Mouse (Mus musculus): Measurements from ENCODE around the gene Gm12248.
A peak's percentile ranks its signal among the peaks of the same experiment; 100 is the strongest.

Gene Gm12248

GRCm38 (mm10) chr11:58093021-58093528 is at the start of gene Gm12248:
TSS of gene Gm12248 (minus strand) at chr11:58093134.
- no peak for DNase-seq

GRCm38 (mm10) chr11:58139466-58139865 is 46.5 kb upstream of the Gm12248 start:
- DNase-seq, result no peak

- DNase-seq, result no peak
These were observed 45.9 kb upstream of the Gm12248 start for GRCm38 (mm10) chr11:58138821-58139220.

GRCm38 (mm10) chr11:58136677-58137076 is 43.7 kb upstream of the Gm12248 start:
- DNase-seq, result no peak

GRCm38 (mm10) chr11:58135296-58135695 is 42.4 kb upstream of the Gm12248 start:
- DNase-seq, result no peak

- no peak for DNase-seq
These were observed 41.9 kb upstream of the Gm12248 start for GRCm38 (mm10) chr11:58134869-58135268.

GRCm38 (mm10) chr11:58132026-58132425 is 39.1 kb upstream of the Gm12248 start:
- no peak for DNase-seq

GRCm38 (mm10) chr11:58129302-58129843 is 36.4 kb upstream of the Gm12248 start:
- DNase-seq, result no peak

- no peak for DNase-seq
These were observed 34.6 kb upstream of the Gm12248 start for GRCm38 (mm10) chr11:58127544-58127943.

GRCm38 (mm10) chr11:58126397-58127160 is 33.6 kb upstream of the Gm12248 start:
- DNase-seq, result peak; percentile 66 to 74

- no peak for DNase-seq
These were observed 32.1 kb upstream of the Gm12248 start for GRCm38 (mm10) chr11:58125021-58125420.

GRCm38 (mm10) chr11:58123711-58124110 is 30.8 kb upstream of the Gm12248 start:
- DNase-seq, result peak; percentile 50 to 53

- no peak for DNase-seq
These were observed 28.4 kb upstream of the Gm12248 start for GRCm38 (mm10) chr11:58121351-58121750.

- no peak for DNase-seq
These were observed 27.7 kb upstream of the Gm12248 start for GRCm38 (mm10) chr11:58120655-58121054.

- DNase-seq, result no peak
These were observed 24.2 kb upstream of the Gm12248 start for GRCm38 (mm10) chr11:58117044-58117652.

GRCm38 (mm10) chr11:58116560-58116959 is 23.6 kb upstream of the Gm12248 start:
- DNase-seq, result no peak

- no peak for DNase-seq
These were observed 14.9 kb upstream of the Gm12248 start for GRCm38 (mm10) chr11:58107664-58108337.

- DNase-seq, result no peak
These were observed 14.1 kb upstream of the Gm12248 start for GRCm38 (mm10) chr11:58107009-58107408.

GRCm38 (mm10) chr11:58104351-58104791 is 11.4 kb upstream of the Gm12248 start:
- DNase-seq, result no peak

- peak; percentile 99 to 100 for DNase-seq
These were observed 10.9 kb upstream of the Gm12248 start, which contains the start of gene Cnot8 for GRCm38 (mm10) chr11:58103697-58104306. TSS of gene Cnot8 (plus strand) at chr11:58104153.

- no peak for DNase-seq
These were observed 10.4 kb upstream of the Gm12248 start for GRCm38 (mm10) chr11:58103344-58103653.

- DNase-seq, result no peak
These were observed 9.8 kb upstream of the Gm12248 start for GRCm38 (mm10) chr11:58102581-58103343.

Measured in cerebellum, adult 18-20 months (tissue).